Mouse (Mus musculus) T-helper 2 cell (primary cell): ENCODE data around the gene Tead1.

Source experiments
- in situ Hi-C: fragments of 300-600 bp; cut with MboI, MseI; formaldehyde crosslinking; loops from one replicate; pipeline ENCODE4 v1.15.1; 2025; ENCODE audit warnings: high pct_unique_total_duplicates

Gene Tead1

GRCm38 (mm10) chr7:112679171-112679512, at the start of gene Tead1:
Gene Tead1, plus strand, starts transcription at chr7:112679318.
- in situ Hi-C loops, result no loop called here

GRCm38 (mm10) chr7:112634505-112635213, 44.5 kb upstream of the Tead1 start:
- in situ Hi-C loops, result no loop called here

- in situ Hi-C loops, result no loop called here
Observed at GRCm38 (mm10) chr7:112635936-112636335, 43.2 kb upstream of the Tead1 start.

GRCm38 (mm10) chr7:112643866-112644543, 35.1 kb upstream of the Tead1 start:
- in situ Hi-C loops, result no loop called here

- in situ Hi-C loops, result no loop called here
Observed at GRCm38 (mm10) chr7:112644701-112645100, 34.4 kb upstream of the Tead1 start.

- in situ Hi-C loops, result no loop called here
Observed at GRCm38 (mm10) chr7:112645724-112646123, 33.4 kb upstream of the Tead1 start.

- in situ Hi-C loops, result no loop called here
Observed at GRCm38 (mm10) chr7:112647417-112647816, 31.7 kb upstream of the Tead1 start.

GRCm38 (mm10) chr7:112656141-112656662, 22.9 kb upstream of the Tead1 start:
- in situ Hi-C loops, result no loop called here

- in situ Hi-C loops, result no loop called here
Observed at GRCm38 (mm10) chr7:112658939-112659338, 20.2 kb upstream of the Tead1 start.

- in situ Hi-C loops, result no loop called here
Observed at GRCm38 (mm10) chr7:112659816-112660215, 19.3 kb upstream of the Tead1 start.

- in situ Hi-C loops, result no loop called here
Observed at GRCm38 (mm10) chr7:112660325-112660724, 18.8 kb upstream of the Tead1 start.

- in situ Hi-C loops, result no loop called here
Observed at GRCm38 (mm10) chr7:112662398-112663313, 16.5 kb upstream of the Tead1 start.

GRCm38 (mm10) chr7:112663314-112663966, 15.7 kb upstream of the Tead1 start:
- in situ Hi-C loops, result no loop called here

GRCm38 (mm10) chr7:112669993-112670392, 9.1 kb upstream of the Tead1 start:
- in situ Hi-C loops, result no loop called here

GRCm38 (mm10) chr7:112678418-112679170, 524 bp upstream of the Tead1 start:
- in situ Hi-C loops, result no loop called here

- in situ Hi-C loops, result no loop called here
Observed at GRCm38 (mm10) chr7:112679513-112680245, 561 bp downstream of the Tead1 start.

GRCm38 (mm10) chr7:112680498-112681251, 1.6 kb downstream of the Tead1 start:
- in situ Hi-C loops, result no loop called here

GRCm38 (mm10) chr7:112684626-112685561, 5.8 kb downstream of the Tead1 start:
- in situ Hi-C loops, result no loop called here
